Mouse (Mus musculus) spleen, postnatal 36 days (tissue): ENCODE measurements around the gene Trim47.
"Not testable (repeated sequence)": the region's sequence is repeated elsewhere in the genome, so short reads cannot be mapped to it uniquely, and the experiment has no call there.

ENCODE experiments used
- DNase-seq, 2 experiments: peaks; one replicate each; pipeline ENCODE4 v3.0.0; 2022; ENCODE audit warnings: low spot score in 2 of 2, mixed read lengths in 1 of 2

Gene Trim47

GRCm38 (mm10) chr11:116107777-116108285 lies 19.2 kb downstream of the Trim47 start:
- DNase-seq: no peak

- no peak for DNase-seq
Measured at GRCm38 (mm10) chr11:116106963-116107776, 19.8 kb downstream of the Trim47 start.

- no peak for DNase-seq
Measured at GRCm38 (mm10) chr11:116106154-116106962, 20.7 kb downstream of the Trim47 start.

- no peak for DNase-seq
Measured at GRCm38 (mm10) chr11:116105065-116105464, 21.9 kb downstream of the Trim47 start.

- DNase-seq: no peak
Measured at GRCm38 (mm10) chr11:116104006-116104646, 22.9 kb downstream of the Trim47 start.

GRCm38 (mm10) chr11:116103572-116103971 lies 23.4 kb downstream of the Trim47 start:
- no peak for DNase-seq

GRCm38 (mm10) chr11:116102472-116102871 lies 24.5 kb downstream of the Trim47 start:
- DNase-seq: no peak

GRCm38 (mm10) chr11:116101931-116102381 lies 25.1 kb downstream of the Trim47 start:
- DNase-seq: no peak

GRCm38 (mm10) chr11:116100839-116101238 lies 26.2 kb downstream of the Trim47 start:
- DNase-seq: no peak

- DNase-seq: no peak
Measured at GRCm38 (mm10) chr11:116100385-116100784, 26.6 kb downstream of the Trim47 start.

GRCm38 (mm10) chr11:116099462-116099861 lies 27.5 kb downstream of the Trim47 start:
- no peak for DNase-seq

- DNase-seq: no peak
Measured at GRCm38 (mm10) chr11:116098711-116099460, 28.1 kb downstream of the Trim47 start.

- no peak for DNase-seq
Measured at GRCm38 (mm10) chr11:116096213-116097108, 30.5 kb downstream of the Trim47 start.

GRCm38 (mm10) chr11:116095573-116095972 lies 31.4 kb downstream of the Trim47 start:
- DNase-seq: no peak

GRCm38 (mm10) chr11:116093771-116094565 lies 33.0 kb downstream of the Trim47 start:
- no peak for DNase-seq

GRCm38 (mm10) chr11:116092959-116093358 lies 34.1 kb downstream of the Trim47 start:
- DNase-seq: not testable (repeated sequence)

GRCm38 (mm10) chr11:116091591-116091990 lies 35.4 kb downstream of the Trim47 start:
- no peak for DNase-seq

GRCm38 (mm10) chr11:116089545-116089944 lies 37.5 kb downstream of the Trim47 start:
- DNase-seq: no peak

- DNase-seq: no peak
Measured at GRCm38 (mm10) chr11:116088741-116089394, 38.1 kb downstream of the Trim47 start.
